Mouse (Mus musculus) Patski (cell line): Measurements from ENCODE around the gene Nol4l. TPM values are rescaled to one million over a fixed set of nuclear protein-coding genes. Genes with fewer than 3 reads are reported as not detected.

Source experiments
- ATAC-seq: fragments of 100-300 bp; one replicate; pipeline ENCODE4 v1.8.0; 2021
- CTCF ChIA-PET: fragments of 350-600 bp; sonication (Branson Sonifier 250); formaldehyde crosslinking; loops from one replicate; lab custom pipeline; 2022; ENCODE audit warnings: inconsistent platforms; lab: Charles Lee
- POLR2A ChIA-PET: fragments of 350-600 bp; sonication (Branson Sonifier 250); formaldehyde crosslinking; loops from one replicate; lab custom pipeline; 2022; ENCODE audit warnings: antibody characterized with exemption, inconsistent platforms; lab: Charles Lee
- DNase-seq: peaks from one replicate; pipeline ENCODE4 v3.0.0-alpha.2; 2011; ENCODE audit warnings: low read depth, low spot score
- H3K27me3 ChIP-seq: fragments of 371-371 bp; one replicate; pipeline ENCODE4 v1.5.1; 2021
- CTCF ChIP-seq: fragments of 100-300 bp; IDR thresholded peaks from one replicate; pipeline ENCODE4 v1.5.1; 2021
- in situ Hi-C: fragments of 300-500 bp; cut with MboI; formaldehyde crosslinking; loops from 3 replicates; pipeline ENCODE4 v1.11.1; 2018; ENCODE audit warnings: low pct_unique_long_range_greater_than_20kb, mixed read lengths
- polyA plus RNA-seq: library from polyadenylated mRNA; unstranded; gene quantifications from one replicate; pipeline ENCODE4 v1.2.3, GENCODE M21; 2021

Nol4l gene
- polyA plus RNA-seq = 17.8 TPM

DNA sequence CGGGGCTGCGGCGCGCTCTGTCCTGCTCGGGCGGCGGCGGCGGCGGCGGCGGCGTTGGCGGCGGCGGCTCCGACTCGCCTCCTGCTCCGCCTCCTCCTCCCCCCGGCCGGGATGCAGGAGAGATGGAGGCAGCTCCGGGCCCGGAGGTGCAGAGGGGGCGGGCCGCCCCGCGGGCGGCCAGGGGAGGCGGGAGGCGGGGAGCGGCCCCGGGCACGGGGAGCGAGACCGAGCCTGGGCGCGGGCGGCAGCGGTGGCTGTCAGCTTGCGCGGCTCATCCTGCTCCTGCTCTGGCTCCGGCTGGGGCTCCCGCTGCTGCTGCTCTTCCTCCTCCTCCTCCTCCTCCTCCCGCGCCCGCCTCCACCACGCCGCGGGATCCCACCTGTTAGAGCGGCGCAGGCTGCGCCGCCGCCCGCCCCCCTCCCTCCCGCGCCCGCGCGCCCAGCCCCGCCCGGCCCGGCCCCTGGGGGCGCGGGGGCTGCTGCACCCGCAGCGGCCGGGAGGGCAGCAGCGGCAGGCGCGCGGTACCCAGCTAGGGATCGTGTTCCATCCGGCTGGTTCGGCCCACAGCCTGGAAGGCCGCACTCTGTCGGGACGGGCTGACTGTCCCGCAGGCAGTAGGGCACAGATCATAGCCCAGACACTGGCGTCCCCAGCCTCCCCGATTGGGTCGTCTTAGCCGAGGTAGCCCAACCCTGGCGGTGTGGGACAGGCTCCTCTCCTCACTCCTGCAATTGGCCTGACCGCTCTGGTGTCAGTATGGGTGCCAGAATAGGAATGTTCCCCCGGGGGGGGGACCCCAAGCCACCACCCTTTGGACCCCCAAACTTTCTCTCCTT is at the start of gene Nol4l:
Gene Nol4l (minus strand): TSS at position 41 of the 836 bp plus-strand sequence.
- ATAC-seq (peak; percentile 18), DNase-seq (no peak)
- in situ Hi-C loops = loop anchor here (5.0 kb wide), 2 partner anchors 47 to 48 kb away; no protein-coding TSS in a partner anchor
- no peak for TF ChIP-seq CTCF
- H3K27me3 ChIP-seq = peaks cover 14% of the 10 kb centered on the region
- POLR2A ChIA-PET = interaction anchor here (0.8 kb wide), 1 partner anchor 42 kb away, joined by 3 read pairs; no protein-coding TSS in a partner anchor
- CTCF ChIA-PET = no interaction called here

DNA sequence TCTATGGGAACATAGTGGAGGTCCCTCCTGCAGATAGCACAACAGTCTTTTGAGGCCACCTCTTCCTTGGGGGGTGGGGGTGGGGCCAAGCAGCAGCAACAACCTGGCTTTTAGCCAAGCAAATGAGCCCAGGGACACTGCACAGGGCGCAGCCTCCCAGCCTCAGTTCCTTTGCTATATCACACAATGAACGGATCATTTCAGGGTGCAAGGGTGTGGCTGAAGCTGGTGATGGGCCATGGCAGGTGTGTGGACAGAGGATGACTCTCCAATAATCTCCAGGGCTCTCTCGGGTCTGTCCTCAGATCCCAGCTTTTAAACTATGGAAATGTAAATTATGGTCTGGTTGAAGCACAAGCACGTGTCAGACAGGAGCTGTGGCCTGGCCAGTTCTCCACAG is 47.4 kb upstream of the Nol4l start:
- ChIA-PET POLR2A (interaction anchor here (1.0 kb wide), 1 partner anchor 9 kb away, joined by 3 read pairs; no protein-coding TSS in a partner anchor), CTCF (interaction anchor here (1.2 to 1.4 kb wide), 2 partner anchors 13 to 94 kb away, joined by 3 to 4 read pairs; no protein-coding TSS in a partner anchor)
- H3K27me3 ChIP-seq = no peaks in the 10 kb centered on the region
- no peak for TF ChIP-seq CTCF
- DNase-seq = no peak
- in situ Hi-C loops = loop anchor here (5.0 to 25.0 kb wide), 2 partner anchors 45 to 240 kb away; partner anchors contain the start of gene Asxl1
- ATAC-seq = no peak

DNA sequence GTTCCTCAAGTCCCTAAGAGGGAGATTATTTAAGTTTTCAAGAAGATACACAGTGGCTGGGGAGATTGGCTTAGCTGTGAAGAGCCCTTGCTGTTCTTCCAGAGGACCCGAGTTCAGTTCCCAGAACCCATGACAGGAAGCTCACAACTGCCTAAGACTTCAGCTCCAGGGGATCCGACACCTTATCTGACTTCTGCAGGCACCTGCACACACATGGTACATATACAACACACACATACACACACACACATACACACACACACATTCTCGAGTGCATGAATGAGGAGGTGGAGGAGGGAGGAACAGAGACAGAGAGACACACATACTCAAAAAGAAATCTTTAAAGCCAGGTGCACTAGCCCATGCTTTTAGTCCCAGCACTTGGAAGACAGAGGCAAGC is 46.4 kb upstream of the Nol4l start:
- ATAC-seq = no peak
- ChIA-PET CTCF (interaction anchor here (1.2 to 1.4 kb wide), 2 partner anchors 12 to 93 kb away, joined by 3 to 4 read pairs; no protein-coding TSS in a partner anchor), POLR2A (interaction anchor here (0.6 to 1.0 kb wide), 2 partner anchors 10 to 134 kb away, joined by 3 to 5 read pairs; no protein-coding TSS in a partner anchor)
- in situ Hi-C loops = loop anchor here (5.0 to 25.0 kb wide), 2 partner anchors 44 to 239 kb away; partner anchors contain the start of gene Asxl1
- no peak for DNase-seq
- TF ChIP-seq CTCF = no peak
- no peaks in the 10 kb centered on the region for H3K27me3 ChIP-seq

DNA sequence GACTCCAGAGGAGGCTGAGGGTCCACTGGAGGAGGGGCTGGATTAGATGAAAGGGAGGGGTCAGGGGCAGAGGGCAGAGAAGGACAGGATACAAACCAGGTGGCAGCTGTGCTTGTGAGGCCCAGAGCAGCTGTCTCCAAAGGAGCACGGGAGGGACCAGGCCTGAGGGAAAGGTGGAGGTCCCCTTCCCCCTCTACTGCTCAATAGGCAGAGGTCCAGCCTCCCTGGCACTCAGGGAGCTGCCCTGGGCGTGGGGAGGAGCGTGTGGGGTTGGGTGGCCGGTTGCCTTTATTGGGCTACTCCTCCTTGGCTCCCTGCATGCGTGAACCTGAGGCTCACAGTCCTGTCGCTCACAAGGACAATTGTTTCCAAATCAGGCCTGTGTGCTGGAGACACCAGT is 45.8 kb upstream of the Nol4l start:
- CTCF ChIA-PET = interaction anchor here (1.2 to 1.4 kb wide), 2 partner anchors 12 to 92 kb away, joined by 3 to 4 read pairs; no protein-coding TSS in a partner anchor

DNA sequence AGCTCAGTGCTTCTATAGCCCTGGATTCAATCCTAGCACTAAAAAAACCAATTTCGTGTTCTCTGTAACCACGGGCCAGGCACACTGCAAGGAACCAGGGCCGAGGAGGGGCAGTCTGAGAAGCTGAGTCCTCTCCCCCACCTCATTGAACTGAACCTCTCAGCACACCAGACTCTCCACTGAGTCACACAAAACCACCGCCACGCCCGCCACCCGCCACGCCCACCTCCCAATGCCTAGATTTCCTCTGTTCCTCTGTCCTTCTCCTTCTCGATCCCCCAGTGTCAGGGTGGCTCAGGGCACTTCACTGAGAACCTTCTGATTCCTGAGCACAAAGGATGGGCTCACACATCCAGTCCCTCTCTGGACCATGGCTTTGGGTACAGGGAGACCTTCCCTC is 43.3 kb upstream of the Nol4l start:
- ATAC-seq = no peak
- CTCF ChIA-PET = interaction anchor here (0.7 to 1.4 kb wide), 4 partner anchors 10 to 431 kb away, joined by 3 read pairs; no protein-coding TSS in a partner anchor
- no peaks in the 10 kb centered on the region for H3K27me3 ChIP-seq
- in situ Hi-C loops = no loop called here
- POLR2A ChIA-PET = interaction anchor here (1.3 kb wide), 1 partner anchor 88 kb away, joined by 5 read pairs; no protein-coding TSS in a partner anchor
- no peak for DNase-seq
- TF ChIP-seq CTCF = no peak

More for the DNA sequence above, 45.8 kb upstream of the Nol4l start:
- ATAC-seq (no peak), DNase-seq (no peak)
- H3K27me3 ChIP-seq = no peaks in the 10 kb centered on the region
- TF ChIP-seq CTCF = no peak
- in situ Hi-C loops = loop anchor here (5.0 to 25.0 kb wide), 2 partner anchors 43 to 238 kb away; partner anchors contain the start of gene Asxl1
- POLR2A ChIA-PET = no interaction called here

DNA sequence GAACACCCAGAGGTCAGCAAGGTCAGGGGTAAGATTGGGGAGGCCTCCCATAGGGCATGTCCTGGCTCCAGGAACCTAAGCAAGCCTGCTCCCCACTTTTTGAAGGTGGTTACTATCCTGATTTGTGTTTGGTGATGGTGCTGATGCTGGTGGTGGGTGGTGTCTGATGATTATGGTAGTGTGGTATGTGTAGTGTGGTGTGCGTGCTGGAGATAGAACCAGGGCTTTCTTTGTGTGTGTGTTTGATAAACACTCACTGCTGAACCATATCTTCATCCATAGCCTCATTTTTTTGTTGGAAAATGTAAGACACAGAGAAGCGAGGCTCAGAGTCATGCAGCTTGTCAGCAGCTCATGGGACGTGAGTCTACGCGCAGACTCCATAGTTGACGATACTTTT is 38.8 kb upstream of the Nol4l start:
- in situ Hi-C loops = no loop called here
- DNase-seq = no peak
- no peak for TF ChIP-seq CTCF
- POLR2A ChIA-PET = no interaction called here
- ATAC-seq = no peak
- CTCF ChIA-PET = no interaction called here
- H3K27me3 ChIP-seq = no peaks in the 10 kb centered on the region

DNA sequence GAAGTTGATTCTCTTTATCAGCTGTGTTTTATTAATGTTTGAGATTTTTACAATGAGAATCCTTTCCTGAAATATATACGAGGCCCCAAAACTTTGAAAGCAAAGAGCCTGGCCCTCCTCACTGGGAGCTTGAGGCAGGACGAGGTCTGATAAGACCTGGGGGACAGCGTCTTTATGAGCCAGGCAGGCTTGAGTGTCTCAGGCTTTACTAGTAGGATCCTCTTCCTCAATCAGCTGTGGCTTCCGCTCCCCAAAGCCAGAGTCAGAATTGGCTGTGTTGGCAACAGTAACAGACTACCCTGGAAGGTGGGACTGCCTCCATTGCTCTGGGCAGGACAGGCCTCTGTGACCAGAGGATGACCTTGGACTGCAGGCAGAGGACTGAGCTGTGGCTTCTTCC is 38.2 kb upstream of the Nol4l start:
- no peak for ATAC-seq
- TF ChIP-seq CTCF = no peak
- in situ Hi-C loops = no loop called here
- no peak for DNase-seq
- H3K27me3 ChIP-seq = no peaks in the 10 kb centered on the region
- ChIA-PET POLR2A (no interaction called here), CTCF (interaction anchor here (1.2 kb wide), 1 partner anchor 90 kb away, joined by 3 read pairs; no protein-coding TSS in a partner anchor)

DNA sequence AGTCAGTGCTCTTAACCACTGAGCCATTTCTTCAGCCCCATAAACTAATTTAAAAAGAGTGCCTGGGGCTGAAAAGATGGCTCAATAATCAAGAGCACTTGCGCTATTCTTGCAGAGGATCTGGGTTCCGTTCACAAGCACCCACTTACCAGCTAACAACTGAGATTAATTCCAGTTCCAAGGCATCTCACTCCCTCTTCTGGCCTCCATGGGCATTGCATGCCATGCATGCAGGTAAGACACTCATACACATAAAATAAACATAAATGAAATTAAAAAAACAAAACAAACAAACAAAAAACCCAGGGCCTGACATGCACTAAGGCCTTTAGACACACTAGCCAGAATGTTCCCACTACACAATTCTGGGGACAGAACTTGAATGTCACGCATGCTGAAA is 34.6 kb upstream of the Nol4l start:
- in situ Hi-C loops = no loop called here
- no peak for ATAC-seq

DNA sequence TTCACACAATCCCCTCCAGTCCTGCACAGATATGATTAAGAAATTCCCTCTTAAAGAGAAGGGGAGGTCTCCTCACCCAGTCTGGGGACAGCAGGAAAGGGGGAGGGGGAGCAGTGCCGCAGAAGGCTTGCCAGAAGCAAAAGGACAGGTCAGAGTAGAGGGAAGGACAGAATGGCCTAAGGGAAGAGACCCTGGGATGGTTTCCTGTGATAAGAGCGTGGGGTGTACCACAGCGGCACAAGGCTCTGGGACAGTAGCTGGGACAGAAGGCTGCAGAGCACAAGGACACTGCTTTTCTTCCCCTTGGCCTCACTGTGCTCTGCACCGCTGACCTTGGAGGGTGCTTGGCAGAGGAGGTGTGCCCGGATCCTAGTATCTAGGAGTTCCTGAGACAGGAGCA is 31.8 kb upstream of the Nol4l start:
- no peak for TF ChIP-seq CTCF
- no peak for DNase-seq
- no peaks in the 10 kb centered on the region for H3K27me3 ChIP-seq
- CTCF ChIA-PET = interaction anchor here (0.9 kb wide), 2 partner anchors 12 to 392 kb away, joined by 3 read pairs; no protein-coding TSS in a partner anchor
- in situ Hi-C loops = no loop called here
- no peak for ATAC-seq
- POLR2A ChIA-PET = no interaction called here

More for the DNA sequence above, 34.6 kb upstream of the Nol4l start:
- H3K27me3 ChIP-seq = no peaks in the 10 kb centered on the region
- ChIA-PET POLR2A (no interaction called here), CTCF (interaction anchor here (0.7 to 1.8 kb wide), 5 partner anchors 12 to 86 kb away, joined by 3 to 5 read pairs (median 3); no protein-coding TSS in a partner anchor)
- no peak for DNase-seq
- no peak for TF ChIP-seq CTCF
